Mouse (Mus musculus): ENCODE results near the gene Cadm1. TPM values are rescaled to one million over a fixed set of nuclear protein-coding genes. Genes with fewer than 3 reads are reported as not detected.

Cadm1 gene
- total and polyA plus RNA-seq, 2 experiments from 2014 or later, result 3.7 to 5.5 TPM

- ATAC-seq (ENCODE audit: insufficient read depth, low read depth) (no peak), DNase-seq (ENCODE audit: low spot score) (no peak)
- no peaks in the 10 kb centered on the region for H3K27me3 ChIP-seq (ENCODE audit: control insufficient read depth, insufficient read depth, low read length)
- no peak overlapping the region for H3K27ac ChIP-seq (ENCODE audit: low read depth)
- H3K9me3 ChIP-seq (replicated peaks; ENCODE audit: control insufficient read depth, low read length), result no peaks in the 10 kb centered on the region
- no peak overlapping the region for H3K4me3 ChIP-seq (ENCODE audit: low read depth, low read length)
- no peaks in the 10 kb centered on the region for H3K36me3 ChIP-seq (replicated peaks; ENCODE audit: control insufficient read depth, insufficient read depth, low read length)
- no peak for TF ChIP-seq EP300 (IDR thresholded peaks at IDR 0.05; ENCODE audit: low read depth)
- TF ChIP-seq CTCF (IDR thresholded peaks at IDR 0.05; ENCODE audit: low read depth), result no peak
- no peak overlapping the region for H3K9ac ChIP-seq (replicated peaks; ENCODE audit: low read depth, low read length)
- 88% methylated on average over 2 of the region's 2 CpGs for WGBS
- no peaks in the 10 kb centered on the region for H3K4me1 ChIP-seq (ENCODE audit: control insufficient read depth, insufficient read depth)
- H3K4me2 ChIP-seq (ENCODE audit: low read depth, low read length), result no peak overlapping the region
Observed at GRCm38 (mm10) chr9:47627966-47628365, 98.0 kb downstream of the Cadm1 start.

GRCm38 (mm10) chr9:47628550-47628949, 98.6 kb downstream of the Cadm1 start:
- no peak overlapping the region for H3K4me2 ChIP-seq (ENCODE audit: low read depth, low read length)
- no peak overlapping the region for H3K9ac ChIP-seq (replicated peaks; ENCODE audit: low read depth, low read length)
- H3K4me1 ChIP-seq (ENCODE audit: control insufficient read depth, insufficient read depth), result no peaks in the 10 kb centered on the region
- H3K36me3 ChIP-seq (replicated peaks; ENCODE audit: control insufficient read depth, insufficient read depth, low read length), result no peaks in the 10 kb centered on the region
- no peaks in the 10 kb centered on the region for H3K9me3 ChIP-seq (replicated peaks; ENCODE audit: control insufficient read depth, low read length)
- 76% methylated on average over 1 of the region's 1 CpGs for whole genome bisulfite sequencing
- no peak for TF ChIP-seq EP300 (IDR thresholded peaks at IDR 0.05; ENCODE audit: low read depth)
- TF ChIP-seq CTCF (IDR thresholded peaks at IDR 0.05; ENCODE audit: low read depth), result no peak
- ATAC-seq (ENCODE audit: insufficient read depth, low read depth), result no peak
- no peaks in the 10 kb centered on the region for H3K27me3 ChIP-seq (ENCODE audit: control insufficient read depth, insufficient read depth, low read length)
- no peak for DNase-seq (ENCODE audit: low spot score)
- H3K4me3 ChIP-seq (ENCODE audit: low read depth, low read length), result no peak overlapping the region
- H3K27ac ChIP-seq (ENCODE audit: low read depth), result no peak overlapping the region

GRCm38 (mm10) chr9:47634695-47635094, 104.7 kb downstream of the Cadm1 start:
- Histone ChIP-seq H3K36me3 (replicated peaks; ENCODE audit: control insufficient read depth, insufficient read depth, low read length) (no peaks in the 10 kb centered on the region), H3K27ac (ENCODE audit: low read depth) (no peak overlapping the region), H3K4me3 (ENCODE audit: low read depth, low read length) (no peak overlapping the region), H3K9me3 (replicated peaks; ENCODE audit: control insufficient read depth, low read length) (no peaks in the 10 kb centered on the region), H3K4me1 (ENCODE audit: control insufficient read depth, insufficient read depth) (no peaks in the 10 kb centered on the region), H3K9ac (replicated peaks; ENCODE audit: low read depth, low read length) (no peak overlapping the region), H3K27me3 (ENCODE audit: control insufficient read depth, insufficient read depth, low read length) (no peaks in the 10 kb centered on the region), H3K4me2 (ENCODE audit: low read depth, low read length) (no peak overlapping the region)
- 57% methylated on average over 3 of the region's 3 CpGs for WGBS
- no peak for DNase-seq (ENCODE audit: low spot score)
- TF ChIP-seq CTCF (IDR thresholded peaks at IDR 0.05; ENCODE audit: low read depth), result no peak
- no peak for TF ChIP-seq EP300 (IDR thresholded peaks at IDR 0.05; ENCODE audit: low read depth)
- ATAC-seq (ENCODE audit: insufficient read depth, low read depth), result no peak

GRCm38 (mm10) chr9:47642663-47643062, 112.7 kb downstream of the Cadm1 start:
- Histone ChIP-seq H3K27me3 (ENCODE audit: control insufficient read depth, insufficient read depth, low read length) (no peaks in the 10 kb centered on the region), H3K9me3 (replicated peaks; ENCODE audit: control insufficient read depth, low read length) (no peaks in the 10 kb centered on the region), H3K9ac (replicated peaks; ENCODE audit: low read depth, low read length) (no peak overlapping the region), H3K27ac (ENCODE audit: low read depth) (no peak overlapping the region), H3K4me3 (ENCODE audit: low read depth, low read length) (no peak overlapping the region), H3K36me3 (replicated peaks; ENCODE audit: control insufficient read depth, insufficient read depth, low read length) (no peaks in the 10 kb centered on the region), H3K4me2 (ENCODE audit: low read depth, low read length) (no peak overlapping the region), H3K4me1 (ENCODE audit: control insufficient read depth, insufficient read depth) (no peaks in the 10 kb centered on the region)
- TF ChIP-seq EP300 (IDR thresholded peaks at IDR 0.05; ENCODE audit: low read depth) (no peak), CTCF (IDR thresholded peaks at IDR 0.05; ENCODE audit: low read depth) (no peak)
- ATAC-seq (ENCODE audit: insufficient read depth, low read depth), result no peak
- DNase-seq (ENCODE audit: low spot score), result no peak
- WGBS, result 51% methylated on average over 4 of the region's 4 CpGs

- TF ChIP-seq EP300 (IDR thresholded peaks at IDR 0.05; ENCODE audit: low read depth), result no peak
- no peak for TF ChIP-seq CTCF (IDR thresholded peaks at IDR 0.05; ENCODE audit: low read depth)
- DNase-seq (ENCODE audit: low spot score) (no peak), ATAC-seq (ENCODE audit: insufficient read depth, low read depth) (no peak)
- H3K27me3 ChIP-seq (ENCODE audit: control insufficient read depth, insufficient read depth, low read length), result no peaks in the 10 kb centered on the region
- no peaks in the 10 kb centered on the region for H3K4me1 ChIP-seq (ENCODE audit: control insufficient read depth, insufficient read depth)
- no peaks in the 10 kb centered on the region for H3K9me3 ChIP-seq (replicated peaks; ENCODE audit: control insufficient read depth, low read length)
- H3K36me3 ChIP-seq (replicated peaks; ENCODE audit: control insufficient read depth, insufficient read depth, low read length), result no peaks in the 10 kb centered on the region
- no peak overlapping the region for H3K9ac ChIP-seq (replicated peaks; ENCODE audit: low read depth, low read length)
- H3K27ac ChIP-seq (ENCODE audit: low read depth), result no peak overlapping the region
- H3K4me3 ChIP-seq (ENCODE audit: low read depth, low read length), result no peak overlapping the region
- H3K4me2 ChIP-seq (ENCODE audit: low read depth, low read length), result no peak overlapping the region
- WGBS, result 80% methylated on average over 2 of the region's 2 CpGs
Observed at GRCm38 (mm10) chr9:47645056-47645455, 115.1 kb downstream of the Cadm1 start.

GRCm38 (mm10) chr9:47651431-47651830, 121.5 kb downstream of the Cadm1 start:
- no peak for TF ChIP-seq CTCF (IDR thresholded peaks at IDR 0.05; ENCODE audit: low read depth)
- TF ChIP-seq EP300 (IDR thresholded peaks at IDR 0.05; ENCODE audit: low read depth), result no peak
- H3K27me3 ChIP-seq (ENCODE audit: control insufficient read depth, insufficient read depth, low read length), result no peaks in the 10 kb centered on the region
- no peaks in the 10 kb centered on the region for H3K36me3 ChIP-seq (replicated peaks; ENCODE audit: control insufficient read depth, insufficient read depth, low read length)
- ATAC-seq (ENCODE audit: insufficient read depth, low read depth) (no peak), DNase-seq (ENCODE audit: low spot score) (no peak)
- no peak overlapping the region for H3K4me2 ChIP-seq (ENCODE audit: low read depth, low read length)
- no peaks in the 10 kb centered on the region for H3K9me3 ChIP-seq (replicated peaks; ENCODE audit: control insufficient read depth, low read length)
- no peak overlapping the region for H3K4me3 ChIP-seq (ENCODE audit: low read depth, low read length)
- H3K27ac ChIP-seq (ENCODE audit: low read depth), result no peak overlapping the region
- WGBS, result 85% methylated on average over 11 of the region's 11 CpGs
- H3K4me1 ChIP-seq (ENCODE audit: control insufficient read depth, insufficient read depth), result no peaks in the 10 kb centered on the region
- no peak overlapping the region for H3K9ac ChIP-seq (replicated peaks; ENCODE audit: low read depth, low read length)
